Mouse (Mus musculus) embryonic facial prominence, embryonic 10.5 days (tissue): Measurements from ENCODE around the gene Epdr1. TPM values are rescaled to one million over a fixed set of nuclear protein-coding genes. Genes with fewer than 3 reads are reported as not detected.

Source experiments
- DNase-seq: peaks from one replicate; pipeline ENCODE4 v3.0.0-alpha.2; 2017; ENCODE audit warnings: low spot score
- H3K27ac ChIP-seq: fragments of 300-500 bp; sonication (generic); replicated peaks from 2 replicates; pipeline ENCODE4 v1.5.1; 2016; ENCODE audit warnings: mild to moderate bottlenecking
- H3K27me3 ChIP-seq: fragments of 300-500 bp; sonication (generic); replicated peaks from 2 replicates; pipeline ENCODE4 v1.6.1; 2016; ENCODE audit warnings: low read depth, mild to moderate bottlenecking; ENCODE audit not compliant: poor library complexity, severe bottlenecking
- H3K36me3 ChIP-seq: fragments of 300-500 bp; sonication (generic); replicated peaks from 2 replicates; pipeline ENCODE4 v1.6.1; 2016; ENCODE audit warnings: mild to moderate bottlenecking, moderate library complexity
- H3K4me1 ChIP-seq: fragments of 300-500 bp; sonication (generic); 2 replicates; pipeline ENCODE4 v1.6.1; 2016
- H3K4me3 ChIP-seq: fragments of 300-500 bp; sonication (generic); 2 replicates; pipeline ENCODE4 v1.5.1; 2016; ENCODE audit warnings: mild to moderate bottlenecking, moderate library complexity
- H3K9me3 ChIP-seq: fragments of 300-500 bp; sonication (generic); 2 replicates; pipeline ENCODE4 v1.6.1; 2016; ENCODE audit warnings: mild to moderate bottlenecking
- WGBS: fragments of 180-500 bp; shearing (Covaris S2); methylation state at CpG from one replicate; pipeline ENCODE4 v1.1.7; 2016; 5-methylcytosine and 5-hydroxymethylcytosine counted together
- polyA plus RNA-seq: library from polyadenylated mRNA; unstranded; fragments of >200 nt; fragmentation: Nextera tagmentation; extraction: Ambion mirVana; gene quantifications from 2 replicates; pipeline ENCODE4 v1.2.1, GENCODE M21; 2016

Gene Epdr1
- polyA plus RNA-seq = 12.1 and 13.2 TPM in 2 replicates

DNA sequence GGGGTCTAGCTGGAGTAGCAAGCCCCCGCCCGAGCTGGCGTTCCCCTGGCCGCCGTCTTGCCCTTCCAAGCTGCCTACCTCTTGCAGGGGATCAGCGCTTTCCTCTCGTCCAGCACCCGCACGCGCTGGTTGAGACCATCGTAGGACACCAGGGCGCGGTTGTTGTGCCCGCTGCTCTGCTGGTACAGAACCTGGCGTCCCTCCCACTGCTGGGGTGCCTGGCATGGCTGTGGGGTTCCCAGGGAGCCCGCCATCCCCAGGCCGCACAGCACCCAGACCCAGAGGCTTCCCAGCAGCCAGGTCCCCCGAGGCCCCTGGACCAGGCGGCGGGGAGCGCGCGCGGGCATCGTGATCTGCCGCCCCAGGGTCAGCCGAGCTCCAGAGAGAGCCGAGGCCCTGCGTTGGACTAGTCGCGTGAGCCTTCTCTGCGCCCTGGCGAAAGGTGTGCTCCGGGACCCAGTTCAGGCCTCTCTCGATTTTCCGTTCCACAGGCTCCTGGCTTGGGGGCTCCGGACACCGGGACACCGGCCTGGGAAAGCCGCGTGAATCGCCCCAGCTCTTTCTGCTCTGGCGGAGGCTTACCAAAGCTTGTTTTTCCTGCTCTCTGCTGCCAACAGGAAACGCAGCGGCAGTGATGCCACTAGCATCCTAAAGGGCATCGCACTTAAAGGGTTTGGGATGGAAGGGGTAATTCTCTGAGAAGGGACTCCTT, at the start of gene Epdr1:
Gene Epdr1 (minus strand): TSS at position 712 of the 712 bp plus-strand sequence.
- 0% methylated on average over 46 of the region's 46 CpGs for WGBS
- Histone ChIP-seq H3K4me1 (peaks cover 24% of the 10 kb centered on the region), H3K9me3 (no peaks in the 10 kb centered on the region), H3K27ac (peak within 1 kb of the TSS; percentile 91), H3K27me3 (peaks cover 39% of the 10 kb centered on the region), H3K4me3 (peak within 1 kb of the TSS; percentile 85), H3K36me3 (no peaks in the 10 kb centered on the region)
- peak; percentile 80 for DNase-seq

DNA sequence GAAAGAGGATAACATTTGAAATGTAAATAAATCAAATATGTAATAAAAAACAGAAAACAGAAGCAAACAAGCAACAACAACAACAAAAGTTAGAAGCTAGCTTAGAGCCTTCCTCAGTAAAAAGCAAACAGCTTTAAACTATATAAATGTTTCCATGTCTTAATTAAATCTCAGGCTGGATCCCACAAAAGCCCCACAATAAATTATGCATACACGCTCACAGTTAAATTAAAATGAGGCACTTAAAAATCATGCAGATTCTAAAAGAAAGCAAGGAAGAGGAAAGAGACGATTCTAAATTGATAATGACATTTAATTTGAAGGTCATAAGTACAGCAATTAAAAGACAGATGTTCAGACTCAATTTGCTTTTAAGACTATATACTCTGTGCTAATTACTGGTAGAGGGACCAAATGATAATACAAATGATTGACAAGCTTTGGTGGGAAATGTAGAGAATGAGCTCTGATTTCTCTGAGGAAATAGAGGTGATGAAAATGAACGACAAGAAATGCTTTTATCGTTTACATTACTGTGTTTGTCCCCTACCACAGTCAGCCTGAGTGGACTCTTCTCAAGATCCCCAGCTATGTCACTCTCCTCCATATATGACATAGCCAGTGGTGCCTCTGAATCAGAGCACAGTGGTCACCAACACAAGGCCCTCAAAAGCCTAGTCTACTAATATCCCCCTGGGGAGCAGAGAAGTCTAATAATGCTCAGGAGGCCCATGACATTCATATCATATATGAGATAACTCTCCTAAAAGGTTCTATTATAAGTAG, 48.8 kb upstream of the Epdr1 start:
- Histone ChIP-seq H3K27me3 (no peaks in the 10 kb centered on the region), H3K36me3 (no peaks in the 10 kb centered on the region), H3K4me1 (no peaks in the 10 kb centered on the region), H3K9me3 (no peaks in the 10 kb centered on the region), H3K4me3 (no peak overlapping the region), H3K27ac (no peak overlapping the region)
- no peak for DNase-seq
- 74% methylated on average over 4 of the region's 4 CpGs for WGBS

DNA sequence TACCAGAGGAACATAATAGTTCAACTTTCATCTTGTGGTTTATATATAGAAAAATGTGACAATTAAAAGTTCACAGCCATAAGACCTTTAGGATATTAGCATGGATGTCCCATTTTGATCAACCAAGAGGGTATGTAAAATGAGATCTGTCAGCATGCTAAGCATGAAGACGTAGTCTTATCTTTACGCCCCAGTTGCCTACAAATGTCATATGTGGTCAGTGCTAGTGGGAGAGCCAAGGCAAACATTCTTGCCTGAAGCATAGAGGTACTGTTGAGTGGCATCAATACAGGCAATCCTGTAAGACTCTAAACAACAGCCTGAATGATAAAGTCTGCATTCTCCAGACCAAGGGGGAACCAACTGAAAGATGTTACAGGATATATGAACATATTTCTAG, 32.7 kb upstream of the Epdr1 start:
- Histone ChIP-seq H3K9me3 (no peaks in the 10 kb centered on the region), H3K4me3 (no peak overlapping the region), H3K27me3 (no peaks in the 10 kb centered on the region), H3K36me3 (no peaks in the 10 kb centered on the region), H3K4me1 (no peaks in the 10 kb centered on the region), H3K27ac (no peak overlapping the region)
- 95% methylated on average over 2 of the region's 2 CpGs for WGBS
- no peak for DNase-seq

DNA sequence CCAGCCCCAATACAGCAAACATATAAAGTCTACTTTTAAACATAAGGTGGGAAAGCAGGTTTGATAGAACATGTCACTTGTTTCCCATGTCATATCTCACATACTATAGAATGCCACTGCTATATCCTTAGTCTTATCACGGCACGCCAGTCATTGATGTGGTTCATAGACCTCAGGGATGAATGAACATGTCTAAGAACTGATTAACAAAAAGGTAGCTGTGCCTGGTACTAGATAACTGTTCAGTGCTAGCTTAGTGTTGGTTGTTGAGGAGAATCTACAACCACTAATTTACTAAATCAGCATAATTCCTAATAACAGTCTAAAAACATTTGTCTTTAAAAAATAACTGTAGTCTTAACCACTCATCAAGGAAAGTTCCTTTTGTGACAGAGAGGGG, 30.1 kb upstream of the Epdr1 start:
- no peak overlapping the region for H3K27ac ChIP-seq
- H3K27me3 ChIP-seq = no peaks in the 10 kb centered on the region
- no peaks in the 10 kb centered on the region for H3K36me3 ChIP-seq
- no peaks in the 10 kb centered on the region for H3K9me3 ChIP-seq
- H3K4me3 ChIP-seq = no peak overlapping the region
- H3K4me1 ChIP-seq = no peaks in the 10 kb centered on the region
- WGBS = 92% methylated on average over 2 of the region's 2 CpGs
- DNase-seq = no peak

DNA sequence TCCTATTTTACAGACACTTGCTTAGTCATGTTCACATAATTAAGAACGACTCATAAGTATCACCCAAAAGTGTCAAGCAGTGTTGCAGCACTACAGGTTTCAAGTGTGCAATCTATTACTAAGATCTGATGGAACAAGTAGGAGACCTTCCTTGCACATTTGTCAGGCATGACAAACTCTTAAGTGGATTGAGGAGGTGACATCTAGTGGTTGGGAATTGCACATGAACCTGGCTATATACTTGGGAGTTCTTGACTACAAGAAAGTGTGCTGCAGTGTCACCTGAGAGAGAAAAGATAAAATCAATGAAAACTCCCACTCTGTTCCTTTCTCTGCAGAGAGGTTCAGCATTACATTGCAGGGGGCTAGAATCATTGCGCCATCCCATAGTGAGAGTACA, 24.5 kb upstream of the Epdr1 start:
- no peak for DNase-seq
- H3K27ac ChIP-seq = no peak overlapping the region
- H3K27me3 ChIP-seq = no peaks in the 10 kb centered on the region
- H3K4me3 ChIP-seq = no peak overlapping the region
- H3K4me1 ChIP-seq = no peaks in the 10 kb centered on the region
- H3K36me3 ChIP-seq = no peaks in the 10 kb centered on the region
- H3K9me3 ChIP-seq = no peaks in the 10 kb centered on the region
- 75% methylated on average over 2 of the region's 2 CpGs for WGBS

DNA sequence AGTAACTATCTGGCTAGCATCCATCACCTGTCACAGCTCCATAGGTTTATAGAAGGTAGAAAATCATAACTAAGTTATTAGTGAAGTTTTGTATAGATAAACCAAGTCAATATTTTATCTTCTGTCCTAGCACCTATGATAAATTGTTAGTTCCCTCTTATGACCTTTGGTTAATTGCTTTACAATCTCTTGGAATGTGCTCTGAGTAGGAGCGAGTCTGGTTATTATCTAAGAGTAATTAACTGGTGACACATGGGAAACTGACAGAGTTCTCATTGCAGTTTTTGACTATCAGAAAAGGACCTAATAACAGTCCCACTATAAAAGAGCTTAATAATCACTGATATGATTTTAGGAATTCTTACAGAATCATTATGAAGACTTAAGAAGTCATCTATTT, 23.8 kb upstream of the Epdr1 start:
- Histone ChIP-seq H3K9me3 (no peaks in the 10 kb centered on the region), H3K27me3 (no peaks in the 10 kb centered on the region), H3K4me1 (no peaks in the 10 kb centered on the region), H3K36me3 (no peaks in the 10 kb centered on the region), H3K4me3 (no peak overlapping the region), H3K27ac (no peak overlapping the region)
- no peak for DNase-seq
- WGBS = 81% methylated on average over 1 of the region's 1 CpGs

DNA sequence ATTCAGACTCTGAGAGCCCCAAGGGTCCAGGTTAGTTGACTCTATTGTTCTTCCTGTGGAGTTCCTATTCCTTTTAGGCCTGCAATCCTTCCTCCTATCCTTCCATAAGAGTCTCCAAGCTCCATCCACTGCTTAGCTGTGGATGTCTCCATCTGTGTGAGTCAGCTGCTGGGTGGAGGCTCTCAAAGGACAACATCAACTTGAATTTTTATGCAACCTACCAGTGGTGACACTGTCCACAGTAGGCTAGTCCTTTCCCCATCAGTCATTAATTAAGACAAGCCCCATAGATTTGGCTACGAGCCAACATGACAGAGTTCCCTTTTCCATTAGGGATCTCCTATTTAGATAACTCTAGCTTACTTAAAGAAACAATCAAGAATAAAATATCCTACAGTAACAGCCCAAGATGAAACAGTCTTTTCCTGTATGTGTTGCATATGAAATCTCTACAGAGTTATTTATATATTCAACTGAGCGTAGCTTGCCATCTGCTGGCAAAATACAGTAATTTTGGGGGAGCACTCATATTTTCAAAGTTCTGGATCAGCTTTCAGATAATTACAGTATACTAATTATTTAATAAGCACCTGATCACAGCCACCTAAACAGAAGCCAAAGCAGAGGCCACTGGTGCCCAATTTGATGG, 20.6 kb upstream of the Epdr1 start:
- WGBS = 84% methylated on average over 2 of the region's 2 CpGs
- no peaks in the 10 kb centered on the region for H3K27me3 ChIP-seq
- H3K27ac ChIP-seq = no peak overlapping the region
- H3K9me3 ChIP-seq = no peaks in the 10 kb centered on the region
- no peaks in the 10 kb centered on the region for H3K4me1 ChIP-seq
- no peak overlapping the region for H3K4me3 ChIP-seq
- no peak for DNase-seq
- H3K36me3 ChIP-seq = no peaks in the 10 kb centered on the region

DNA sequence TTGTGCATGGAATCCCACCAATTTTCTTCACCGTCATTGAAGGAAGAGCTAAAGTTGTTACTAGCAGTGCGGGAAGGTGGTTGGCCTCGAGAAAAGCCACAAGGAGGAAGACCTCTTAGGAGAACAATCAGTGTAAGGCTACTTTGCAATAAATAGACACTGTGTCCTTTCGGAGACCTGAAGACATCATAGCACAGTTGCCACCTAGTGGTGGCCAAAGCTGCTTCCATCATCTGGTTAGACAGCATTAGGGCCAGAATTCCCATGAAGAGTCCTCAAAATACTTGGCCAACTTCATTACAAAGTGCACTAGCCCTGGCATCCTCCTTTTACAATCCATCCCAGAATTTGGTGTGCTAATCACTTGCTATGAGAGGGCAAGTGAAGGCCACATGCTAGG, 16.4 kb upstream of the Epdr1 start:
- Histone ChIP-seq H3K4me3 (no peak overlapping the region), H3K27me3 (no peaks in the 10 kb centered on the region), H3K4me1 (peaks cover 5% of the 10 kb centered on the region; the same call in 1 of the 2 replicates), H3K9me3 (no peaks in the 10 kb centered on the region), H3K36me3 (no peaks in the 10 kb centered on the region), H3K27ac (no peak overlapping the region)
- peak; percentile 13 for DNase-seq
- WGBS = 78% methylated on average over 4 of the region's 4 CpGs

DNA sequence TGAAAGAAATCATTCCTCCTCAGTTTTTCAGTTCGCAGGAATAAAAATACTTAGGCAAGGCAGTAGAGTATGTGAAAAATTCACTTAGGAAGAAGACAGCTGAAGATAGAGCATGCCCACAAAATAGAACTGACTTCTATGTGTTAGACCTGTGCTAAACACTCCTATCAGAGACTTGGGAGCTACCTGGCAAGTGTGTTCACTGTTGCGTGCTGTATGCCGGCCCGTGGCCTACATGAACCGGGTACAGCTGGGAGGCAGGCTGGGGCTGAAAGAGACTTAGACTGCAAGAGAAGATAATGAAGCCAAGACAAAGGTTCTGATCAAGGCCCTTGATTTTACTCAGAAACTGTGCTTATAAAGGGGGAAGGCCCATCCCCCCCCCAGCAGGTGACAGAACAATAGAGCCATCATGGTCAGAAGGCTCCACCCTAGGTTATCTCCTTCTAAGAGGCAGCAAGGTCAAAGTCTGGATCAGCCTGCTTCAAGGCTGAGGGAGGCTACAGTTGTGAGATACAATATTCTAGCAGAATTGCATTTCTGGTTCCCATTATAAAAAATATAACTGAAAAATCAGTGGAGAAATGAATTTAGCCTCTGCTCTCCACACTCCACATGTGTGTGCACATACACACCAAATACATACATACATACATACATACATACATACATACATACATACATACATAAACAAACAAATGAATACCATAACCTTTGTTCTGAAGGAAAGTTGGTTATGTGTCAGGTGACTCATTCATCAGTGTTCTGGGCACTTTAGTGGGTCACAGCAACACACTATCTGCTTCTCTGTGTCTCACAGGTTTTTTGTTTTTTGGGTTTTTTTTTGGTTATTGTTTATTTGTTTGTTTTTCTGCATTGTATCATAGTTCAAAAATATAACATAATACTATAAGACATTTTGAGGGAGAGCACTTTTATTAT, 11.3 kb upstream of the Epdr1 start:
- Histone ChIP-seq H3K36me3 (no peaks in the 10 kb centered on the region), H3K4me1 (peaks cover 5% of the 10 kb centered on the region; the same call in 1 of the 2 replicates), H3K4me3 (no peak overlapping the region), H3K27me3 (no peaks in the 10 kb centered on the region), H3K9me3 (no peaks in the 10 kb centered on the region), H3K27ac (no peak overlapping the region)
- 94% methylated on average over 5 of the region's 5 CpGs for WGBS
- no peak for DNase-seq

DNA sequence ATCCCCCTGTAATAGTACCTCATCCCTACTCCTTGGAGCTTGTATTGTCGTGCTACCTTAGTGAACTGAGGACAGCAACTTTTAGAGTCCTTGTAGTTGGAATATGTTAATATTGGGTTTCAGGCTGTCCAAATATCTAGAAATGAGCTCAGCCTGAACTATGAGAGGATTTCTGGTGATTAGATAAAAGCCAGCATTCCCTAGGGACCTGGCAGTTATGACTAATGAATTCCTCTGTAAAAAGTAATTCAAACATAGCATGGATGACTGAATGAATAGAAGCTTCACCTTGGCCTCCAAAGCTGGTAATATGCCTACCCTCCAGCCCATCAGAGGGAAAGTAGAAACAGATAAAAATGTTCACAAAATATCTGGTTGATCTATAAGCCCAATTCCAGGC, 6.7 kb upstream of the Epdr1 start:
- Histone ChIP-seq H3K4me3 (no peak overlapping the region), H3K27ac (no peak overlapping the region), H3K4me1 (peaks cover 15% of the 10 kb centered on the region), H3K36me3 (no peaks in the 10 kb centered on the region), H3K9me3 (no peaks in the 10 kb centered on the region), H3K27me3 (peaks cover 36% of the 10 kb centered on the region)
- no peak for DNase-seq
- WGBS = 69% methylated on average over 1 of the region's 1 CpGs

DNA sequence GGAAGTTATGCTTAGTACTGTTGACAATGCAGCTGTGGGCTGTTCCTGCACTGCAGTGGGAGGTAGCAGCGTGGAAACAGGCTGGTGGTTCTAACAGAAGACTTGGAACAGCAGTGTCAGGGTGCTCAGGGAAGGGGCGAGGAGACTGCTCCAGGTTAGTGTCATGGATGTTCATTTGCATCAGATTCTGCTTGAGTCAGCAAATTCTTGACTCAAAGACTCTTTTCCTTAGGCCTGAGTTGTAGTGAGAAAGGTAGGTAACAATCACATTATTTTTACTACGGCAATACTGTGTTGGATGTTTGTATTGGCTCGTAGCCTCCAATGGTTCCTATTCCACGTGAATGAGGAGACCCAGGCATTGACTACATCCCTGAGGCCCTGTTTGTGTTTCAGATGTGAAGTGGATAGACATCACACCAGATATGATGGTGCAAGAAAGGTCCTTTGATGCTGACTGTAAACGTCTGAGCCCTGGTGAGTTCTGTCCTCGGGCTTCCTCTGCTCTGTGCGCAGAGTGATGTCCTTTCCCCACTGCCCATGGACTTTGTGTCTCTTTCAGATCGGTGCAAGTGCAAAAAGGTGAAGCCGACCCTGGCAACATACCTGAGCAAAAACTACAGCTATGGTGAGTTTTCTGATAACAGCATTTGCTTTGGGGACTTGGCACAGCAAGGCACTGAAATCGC, 5.0 kb upstream of the Epdr1 start:
- Histone ChIP-seq H3K27me3 (peaks cover 49% of the 10 kb centered on the region), H3K36me3 (no peaks in the 10 kb centered on the region), H3K27ac (no peak overlapping the region), H3K9me3 (no peaks in the 10 kb centered on the region), H3K4me1 (peaks cover 15% of the 10 kb centered on the region), H3K4me3 (no peak overlapping the region)
- DNase-seq = no peak
- WGBS = 87% methylated on average over 11 of the region's 11 CpGs
